Mouse (Mus musculus) ovary, postnatal 36 days (tissue): ENCODE measurements around the gene Sptbn2.
A peak's percentile ranks its signal among the peaks of the same experiment; 100 is the strongest.

Experiments used
- DNase-seq: peaks from one replicate; pipeline ENCODE4 v3.0.0; 2022; ENCODE audit warnings: low spot score, mixed read lengths

Sptbn2 gene

GRCm38 (mm10) chr19:4785206-4785605 is 74.2 kb downstream of the Sptbn2 start:
- DNase-seq, result no peak

GRCm38 (mm10) chr19:4786313-4786712 is 75.3 kb downstream of the Sptbn2 start:
- no peak for DNase-seq

- no peak for DNase-seq
Measured at GRCm38 (mm10) chr19:4793281-4793830, 82.4 kb downstream of the Sptbn2 start.

GRCm38 (mm10) chr19:4793831-4794422 is 83.0 kb downstream of the Sptbn2 start, which contains the start of gene Rbm4:
TSS of gene Rbm4 (minus strand) at chr19:4793901.
- DNase-seq, result peak; percentile 90

- no peak for DNase-seq
Measured at GRCm38 (mm10) chr19:4795929-4796328, 85.0 kb downstream of the Sptbn2 start.

- DNase-seq, result no peak
Measured at GRCm38 (mm10) chr19:4797846-4798245, 86.9 kb downstream of the Sptbn2 start.

- DNase-seq, result no peak
Measured at GRCm38 (mm10) chr19:4799083-4799482, 88.1 kb downstream of the Sptbn2 start.
